Mouse (Mus musculus): ENCODE measurements around the gene Serinc2.

DNA sequence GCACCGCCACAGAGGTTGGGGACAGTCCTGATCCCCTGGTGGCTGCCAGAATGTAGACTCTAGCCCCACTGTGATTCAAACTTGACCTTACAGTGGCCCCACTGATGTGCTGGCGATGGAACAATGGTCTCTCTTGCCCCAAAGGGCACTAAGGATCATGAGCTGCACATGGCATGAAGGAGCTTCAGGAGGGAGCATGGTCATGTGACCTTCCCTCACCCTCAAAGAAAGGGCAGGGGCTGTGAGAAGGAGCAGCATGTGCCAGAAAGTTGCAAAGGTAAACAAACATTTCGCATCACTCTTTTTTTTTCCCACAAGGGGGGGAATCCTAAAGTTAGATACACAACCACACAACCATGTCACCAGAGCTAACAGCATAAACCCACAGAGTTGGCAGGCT lies 39.1 kb upstream of the Serinc2 start:
- TF ChIP-seq POLR2A (IDR thresholded peaks at IDR 0.05; ENCODE audit: extremely low read depth, insufficient read depth, low read length) (no peak), CTCF (IDR thresholded peaks at IDR 0.05; ENCODE audit: extremely low read depth, insufficient read depth, low read length) (no peak)
